Mouse (Mus musculus): ENCODE data around the gene Vmn2r29. TPM values are rescaled to one million over a fixed set of nuclear protein-coding genes. Genes with fewer than 3 reads are reported as not detected.

Gene Vmn2r29
- polyA plus RNA-seq, 1 experiment from 2014 or later = 1.4 TPM

DNA sequence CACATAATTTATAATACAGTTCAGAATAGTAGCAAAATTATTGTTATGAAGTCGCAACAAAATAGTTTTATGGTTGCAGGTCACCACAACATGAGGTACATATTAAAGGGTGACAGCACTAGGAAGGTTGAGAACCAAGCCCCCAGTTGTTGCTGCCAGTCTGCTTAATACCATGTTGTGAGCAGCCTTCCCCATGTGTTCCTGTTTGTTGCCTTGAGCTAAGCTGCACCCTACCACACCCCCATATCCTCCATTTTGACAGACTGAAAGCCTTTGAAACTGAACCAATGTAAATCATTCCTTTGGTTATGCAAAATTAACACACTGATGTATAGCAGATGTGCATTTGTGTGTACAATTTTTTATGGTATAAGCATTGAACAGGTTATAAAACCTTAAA lies 61.2 kb downstream of the Vmn2r29 start:
- Histone ChIP-seq H3K9ac (ENCODE audit: low read depth, low read length) (no peak overlapping the region), H3K4me1 (replicated peaks; ENCODE audit: control insufficient read depth, insufficient read depth, low read length) (no peaks in the 10 kb centered on the region), H3K4me2 (no peak overlapping the region), H3K27me3 (replicated peaks; ENCODE audit: control insufficient read depth, insufficient read depth, low read length) (no peaks in the 10 kb centered on the region), H3K36me3 (ENCODE audit: control insufficient read depth, insufficient read depth, low read length) (peaks cover 7% of the 10 kb centered on the region), H3K27ac (ENCODE audit: low read depth, low read length) (no peak overlapping the region), H3K4me3 (ENCODE audit: low read depth, low read length) (no peak overlapping the region), H3K9me3 (ENCODE audit: control insufficient read depth, low read length) (no peaks in the 10 kb centered on the region)
- WGBS = 86% methylated on average over 1 of the region's 1 CpGs
- no peak for ATAC-seq (replicated peaks; ENCODE audit: low FRiP score)
- no peak for DNase-seq (ENCODE audit: low spot score)

Other genes with a start within 250 kb of the Vmn2r29 start
- gene Zfp954, start 125.8 kb downstream of the Vmn2r29 start, polyA plus RNA-seq (2014; fragmentation: Nextera tagmentation; extraction: Ambion mirVana) = 10.0 and 10.8 TPM in 2 replicates
- gene Zfp773, start 110.6 kb downstream of the Vmn2r29 start, polyA plus RNA-seq (2014; fragmentation: Nextera tagmentation; extraction: Ambion mirVana) = 0.53 and 0.75 TPM in 2 replicates
- gene Zfp418, start 76.0 kb downstream of the Vmn2r29 start, polyA plus RNA-seq (2014; fragmentation: Nextera tagmentation; extraction: Ambion mirVana) = 0.93 and 1.3 TPM in 2 replicates
- 3.5 and 4.4 TPM in 2 replicates for gene Zfp772, start 37.3 kb downstream of the Vmn2r29 start, polyA plus RNA-seq (2014; fragmentation: Nextera tagmentation; extraction: Ambion mirVana)
- gene Gm45844, start 31.0 kb upstream of the Vmn2r29 start, polyA plus RNA-seq (2014; fragmentation: Nextera tagmentation; extraction: Ambion mirVana) = 2.3 and 2.8 TPM in 2 replicates
- 24.5 and 25.6 TPM in 2 replicates for gene Clcn4, start 53.5 kb upstream of the Vmn2r29 start, polyA plus RNA-seq (2014; fragmentation: Nextera tagmentation; extraction: Ambion mirVana)
- not detected in 2 replicates for gene Vmn2r30, start 90.3 kb upstream of the Vmn2r29 start, polyA plus RNA-seq (2014; fragmentation: Nextera tagmentation; extraction: Ambion mirVana)
- gene Gm45783, start 127.2 kb upstream of the Vmn2r29 start, polyA plus RNA-seq (2014; fragmentation: Nextera tagmentation; extraction: Ambion mirVana) = not detected in 2 replicates
- gene Vmn2r31, start 152.4 kb upstream of the Vmn2r29 start, polyA plus RNA-seq (2014; fragmentation: Nextera tagmentation; extraction: Ambion mirVana) = not detected in 2 replicates
- not detected in 2 replicates for gene Vmn2r32, start 232.7 kb upstream of the Vmn2r29 start, polyA plus RNA-seq (2014; fragmentation: Nextera tagmentation; extraction: Ambion mirVana)